In the genomic region with DNA sequence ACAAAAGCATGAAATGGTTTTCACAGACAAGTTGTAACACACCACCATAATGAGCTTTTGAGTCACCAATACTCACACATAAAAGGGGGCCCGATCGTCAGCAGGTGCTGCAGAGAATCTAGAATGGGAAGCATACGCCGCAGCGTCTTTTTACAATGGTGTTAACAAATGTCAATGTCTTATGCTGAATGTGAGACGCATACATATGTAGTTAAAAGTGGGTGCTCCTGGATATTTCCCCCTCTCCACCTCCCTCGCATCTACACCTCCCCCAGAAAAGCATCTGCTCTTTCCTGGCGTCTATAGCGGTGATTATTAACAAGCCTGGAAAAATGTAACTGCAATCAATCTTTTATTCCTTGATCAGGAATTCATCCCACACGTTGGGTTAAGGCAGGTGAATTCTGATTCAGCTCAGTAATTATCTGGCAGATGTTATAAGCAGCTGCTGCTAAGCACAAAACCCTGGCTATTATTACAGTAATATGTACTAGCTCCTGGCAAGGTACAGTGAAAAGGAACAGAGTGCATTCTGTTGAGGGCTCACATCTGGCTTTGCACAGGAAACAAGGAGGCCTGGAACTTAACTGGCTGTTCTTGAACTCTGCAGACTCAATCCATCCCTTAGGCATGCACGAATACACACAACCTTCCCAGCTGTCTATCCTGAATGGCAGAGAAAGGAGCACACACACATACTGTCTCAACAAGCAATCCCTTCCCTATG, we compare ENCODE assay signal across 8 mouse cellular contexts.
DNase-seq lines count a peak whose midpoint lies in the region; ATAC-seq and TF ChIP-seq lines count a peak whose summit lies in the region.
"Had no signal": no experiment of that assay in that cellular context is flagged by ENCODE, and none has a peak within 500 bp of the region (broad histone marks: within the 10 kb centered on the region; RNA-seq: fewer than 3 reads in every experiment).

No protein-coding gene starts in this region.

- no peak overlapping the region for H3K4me2 ChIP-seq in embryonic facial prominence, embryonic 12.5 days (replicated peaks)
- no peak overlapping the region for H3K4me2 ChIP-seq in intestine, embryonic 16.5 days (ENCODE audit: low read depth, low read length)
- no peak overlapping the region for H3K4me2 ChIP-seq in limb, embryonic 15.5 days

- no peak for TF ChIP-seq POLR2A in brain, embryonic 14.5 days (IDR thresholded peaks at IDR 0.05; ENCODE audit: borderline replicate concordance, extremely low read depth, insufficient read depth, insufficient read length, poor library complexity, severe bottlenecking)

- WGBS in embryonic facial prominence, embryonic 12.5 days = 52% methylated on average over 11 of the region's 11 CpGs
- 66% methylated on average over 11 of the region's 11 CpGs for WGBS in intestine, embryonic 16.5 days
- 29% methylated on average over 11 of the region's 11 CpGs for WGBS in limb, embryonic 15.5 days

- no peak overlapping the region for H3K9ac ChIP-seq in embryonic facial prominence, embryonic 12.5 days
- no peak overlapping the region for H3K9ac ChIP-seq in intestine, embryonic 16.5 days (ENCODE audit: low read depth, low read length)
- no peak overlapping the region for H3K9ac ChIP-seq in limb, embryonic 15.5 days

- TF ChIP-seq CTCF in brain, embryonic 14.5 days (IDR thresholded peaks at IDR 0.05; ENCODE audit: borderline replicate concordance, extremely low read depth, insufficient read depth, insufficient read length) = no peak

- H3K4me1 ChIP-seq in embryonic facial prominence, embryonic 12.5 days = peaks cover 29% of the 10 kb centered on the region
- H3K4me1 ChIP-seq in intestine, embryonic 16.5 days (ENCODE audit: control insufficient read depth, insufficient read depth, low read length) = no peaks in the 10 kb centered on the region
- H3K4me1 ChIP-seq in limb, embryonic 15.5 days = peaks cover 22% of the 10 kb centered on the region

- peak; percentile 76 for ATAC-seq in embryonic facial prominence, embryonic 12.5 days (ENCODE audit: insufficient number of reproducible peaks, insufficient read depth, low FRiP score, low TSS enrichment)
- ATAC-seq in intestine, embryonic 16.5 days = peak; percentile 63
- peak; percentile 81 for ATAC-seq in limb, embryonic 15.5 days (ENCODE audit: insufficient number of reproducible peaks, low FRiP score, low TSS enrichment, low read depth)
- no peak for ATAC-seq in cerebellum, adult (ENCODE audit: insufficient number of reproducible peaks, low FRiP score, low TSS enrichment)
- ATAC-seq in megakaryocyte, adult 5-6 weeks (ENCODE audit: poor library complexity, severe bottlenecking) = no peak

- no peaks in the 10 kb centered on the region for H3K9me3 ChIP-seq in embryonic facial prominence, embryonic 12.5 days
- no peaks in the 10 kb centered on the region for H3K9me3 ChIP-seq in intestine, embryonic 16.5 days (ENCODE audit: control insufficient read depth, low read length)
- no peaks in the 10 kb centered on the region for H3K9me3 ChIP-seq in limb, embryonic 15.5 days

- 0 out of 2 replicates have a peak, but pooled peaks cover 4% of the 10 kb centered on the region for H3K36me3 ChIP-seq in embryonic facial prominence, embryonic 12.5 days
- H3K36me3 ChIP-seq in intestine, embryonic 16.5 days (ENCODE audit: control insufficient read depth, insufficient read depth, low read length) = no peaks in the 10 kb centered on the region
- peaks cover 9% of the 10 kb centered on the region for H3K36me3 ChIP-seq in limb, embryonic 15.5 days

- no peaks in the 10 kb centered on the region for H3K27me3 ChIP-seq in embryonic facial prominence, embryonic 12.5 days
- no peaks in the 10 kb centered on the region for H3K27me3 ChIP-seq in intestine, embryonic 16.5 days (replicated peaks; ENCODE audit: control insufficient read depth, insufficient read depth, low read length)
- H3K27me3 ChIP-seq in limb, embryonic 15.5 days = no peaks in the 10 kb centered on the region

- DNase-seq in brain, embryonic 14.5 days (ENCODE audit: low read depth) = peak; percentile 81
- DNase-seq in urinary bladder, adult 18-20 months (ENCODE audit: low spot score in 2 of 2) = no peak
- DNase-seq: lung, postnatal 10 days had no signal

- no peak overlapping the region for H3K4me3 ChIP-seq in embryonic facial prominence, embryonic 12.5 days
- no peak overlapping the region for H3K4me3 ChIP-seq in intestine, embryonic 16.5 days (ENCODE audit: low read length)
- no peak overlapping the region for H3K4me3 ChIP-seq in limb, embryonic 15.5 days

- peak overlapping the region; percentile 73 for H3K27ac ChIP-seq in embryonic facial prominence, embryonic 12.5 days
- peak overlapping the region; percentile 17; the same call in 1 of the 2 replicates for H3K27ac ChIP-seq in intestine, embryonic 16.5 days (ENCODE audit: low read length)
- peak overlapping the region; percentile 78 for H3K27ac ChIP-seq in limb, embryonic 15.5 days

Comparison
In these comparisons a context has a peak if more than half of its experiments do, and no peak if none do; other contexts are left out.
1. ATAC-seq: peak in embryonic facial prominence, embryonic 12.5 days (single experiment), intestine, embryonic 16.5 days (single experiment) and limb, embryonic 15.5 days (single experiment); none in cerebellum, adult (single experiment) and megakaryocyte, adult 5-6 weeks (single experiment).
2. H3K27ac ChIP-seq: peak in every context shown above with its lines; median percentile 78 in limb, embryonic 15.5 days; 73 in embryonic facial prominence, embryonic 12.5 days; 17 in intestine, embryonic 16.5 days.